Mouse (Mus musculus) MEL-GATA-1-ER (cell line): Measurements from ENCODE around the gene Tlx2.

ENCODE experiments used
- DNase-seq: peaks from one replicate; pipeline ENCODE4 v3.0.0-alpha.2; 2012; ENCODE audit warnings: low read depth; ENCODE audit errors: extremely low read depth

Gene Tlx2

DNA sequence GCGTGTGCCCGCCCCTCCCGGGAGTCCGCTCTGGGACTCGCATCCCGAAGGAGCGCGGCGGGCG, at the start of gene Tlx2:
Gene Tlx2 (minus strand): TSS at position 47 of the 64 bp plus-strand sequence.
- no peak for DNase-seq

DNA sequence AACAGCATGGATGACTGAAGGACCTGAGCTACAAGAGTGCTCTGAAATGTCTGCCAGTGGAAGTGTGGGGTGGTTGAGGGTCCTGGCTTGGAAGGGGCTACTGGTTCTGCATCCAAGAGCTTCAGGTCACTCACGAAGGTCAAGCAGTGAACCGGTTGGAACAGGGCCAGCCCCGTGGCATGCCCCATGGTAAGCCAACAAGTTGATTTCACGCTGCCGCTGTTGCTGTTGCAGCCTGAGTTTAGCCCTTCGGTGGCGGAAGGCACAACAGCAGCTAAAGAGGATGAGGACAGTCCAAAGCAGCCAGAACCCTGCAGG, 49.6 kb upstream of the Tlx2 start:
- DNase-seq, result no peak

DNA sequence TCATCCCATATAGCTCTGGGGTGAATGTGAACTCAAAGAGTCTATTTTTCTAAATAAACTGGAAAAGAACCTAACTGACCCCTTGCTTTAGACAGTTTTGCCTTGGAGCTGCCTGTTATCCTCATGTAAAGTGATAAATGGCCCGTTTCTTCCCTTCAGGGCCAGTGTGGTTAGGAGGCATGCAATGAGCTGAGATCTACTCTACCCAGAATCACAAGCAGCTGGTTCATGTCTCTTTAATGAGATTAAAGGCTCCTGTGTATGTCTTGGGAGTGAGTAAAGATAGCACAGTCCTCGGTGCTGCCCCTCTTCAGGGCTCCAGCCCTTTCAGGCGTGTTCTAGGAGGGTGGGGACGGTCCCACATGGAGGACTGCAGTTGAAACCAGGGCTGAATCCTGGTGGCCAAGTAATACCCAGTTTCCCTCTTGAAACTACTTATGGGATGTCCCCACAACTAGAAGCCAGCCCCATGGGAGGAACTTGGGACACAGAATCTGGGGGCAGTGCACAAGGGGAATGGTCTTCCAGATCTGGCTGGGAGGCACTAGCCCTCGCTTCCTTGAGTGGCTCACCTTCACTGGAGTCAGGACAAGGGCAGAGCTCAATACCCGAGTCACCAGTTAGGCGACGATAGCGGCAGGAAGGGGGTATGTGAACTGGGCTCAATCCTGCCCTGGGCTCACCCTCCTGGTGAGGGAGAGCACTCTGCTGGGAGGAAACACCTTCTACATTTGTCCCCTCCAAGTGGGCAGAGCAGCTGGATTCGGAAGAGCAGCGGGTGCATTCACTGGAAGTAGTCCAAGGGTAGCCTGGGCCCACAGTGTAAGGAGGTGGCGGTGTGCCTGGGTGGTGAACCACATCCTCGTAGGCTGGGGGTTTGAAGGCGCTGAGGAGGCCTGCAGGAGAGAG, 49.0 kb upstream of the Tlx2 start:
- DNase-seq, result no peak

DNA sequence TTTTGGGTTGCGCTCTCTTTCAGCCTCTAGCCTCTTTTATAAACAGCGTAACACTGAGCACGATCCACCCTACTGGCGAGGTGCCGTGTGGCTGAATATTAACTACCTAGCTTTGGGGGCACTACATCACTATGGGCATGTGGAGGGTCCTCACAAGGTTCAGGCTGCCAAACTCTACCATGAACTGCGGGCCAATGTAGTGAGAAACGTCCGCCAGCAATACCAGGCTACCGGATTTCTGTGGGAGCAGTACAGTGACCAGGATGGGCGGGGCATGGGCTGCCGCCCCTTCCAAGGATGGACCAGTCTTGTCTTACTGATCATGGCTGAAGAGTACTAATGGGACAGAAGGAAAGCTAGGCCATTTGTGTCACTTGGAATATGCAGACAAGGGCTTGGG, 48.3 kb upstream of the Tlx2 start:
- no peak for DNase-seq

DNA sequence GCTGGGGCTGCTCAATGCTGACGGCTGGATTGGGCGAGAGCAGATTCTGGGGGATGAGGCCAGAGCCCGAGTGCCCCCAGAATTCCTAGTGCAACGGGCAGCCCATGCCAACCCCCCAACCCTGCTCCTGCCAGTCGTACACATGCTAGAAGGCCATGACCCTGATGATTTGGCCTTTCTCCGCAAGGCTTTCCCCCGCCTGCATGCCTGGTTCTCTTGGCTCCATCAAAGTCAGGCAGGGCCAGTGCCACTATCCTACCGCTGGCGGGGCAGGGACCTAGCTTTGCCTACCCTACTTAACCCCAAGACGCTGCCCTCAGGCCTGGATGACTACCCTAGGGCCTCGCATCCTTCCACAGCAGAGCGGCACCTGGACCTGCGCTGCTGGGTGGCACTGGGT, 47.5 kb upstream of the Tlx2 start:
- no peak for DNase-seq

GRCm38 (mm10) chr6:83117165-83117438, 47.0 kb upstream of the Tlx2 start:
- DNase-seq, result no peak

DNA sequence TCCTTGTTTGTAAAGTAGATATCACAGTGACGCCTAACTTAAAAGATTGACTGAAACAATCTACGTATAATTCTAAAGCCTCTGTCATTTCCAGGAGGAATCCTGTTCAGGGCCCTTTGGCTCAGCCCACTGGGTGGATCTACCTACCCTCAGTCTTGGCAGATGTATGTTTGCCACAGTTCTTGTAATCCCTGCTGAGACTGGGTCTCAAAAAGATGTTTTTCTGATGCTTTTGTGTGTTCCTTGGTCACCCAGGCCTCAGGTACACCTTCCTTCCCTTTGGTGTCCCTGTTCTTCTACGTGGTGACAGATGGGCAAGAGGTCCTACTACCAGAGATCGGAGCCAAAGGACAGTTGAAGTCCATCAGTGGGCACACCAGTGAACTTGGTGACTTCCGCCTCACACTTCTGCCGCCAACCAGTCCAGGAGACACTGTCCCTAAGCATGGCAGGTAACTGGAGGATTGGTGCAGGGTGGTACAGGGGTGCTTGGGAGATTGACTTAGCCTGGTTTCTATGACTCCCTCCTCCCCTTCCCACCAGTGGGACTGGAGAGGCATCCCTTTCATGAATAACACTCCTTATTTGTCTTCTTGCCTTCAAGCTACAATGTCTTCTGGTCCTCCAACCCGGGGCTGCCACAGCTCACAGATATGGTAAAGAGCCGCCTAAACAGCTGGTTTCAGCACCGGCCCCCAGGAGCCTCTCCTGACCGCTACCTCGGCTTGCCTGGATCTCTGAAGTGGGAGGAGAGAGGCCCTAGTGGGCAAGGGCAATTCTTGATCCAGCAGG, 46.5 kb upstream of the Tlx2 start:
- no peak for DNase-seq

- no peak for DNase-seq
Measured at GRCm38 (mm10) chr6:83115682-83116372, 45.7 kb upstream of the Tlx2 start.

DNA sequence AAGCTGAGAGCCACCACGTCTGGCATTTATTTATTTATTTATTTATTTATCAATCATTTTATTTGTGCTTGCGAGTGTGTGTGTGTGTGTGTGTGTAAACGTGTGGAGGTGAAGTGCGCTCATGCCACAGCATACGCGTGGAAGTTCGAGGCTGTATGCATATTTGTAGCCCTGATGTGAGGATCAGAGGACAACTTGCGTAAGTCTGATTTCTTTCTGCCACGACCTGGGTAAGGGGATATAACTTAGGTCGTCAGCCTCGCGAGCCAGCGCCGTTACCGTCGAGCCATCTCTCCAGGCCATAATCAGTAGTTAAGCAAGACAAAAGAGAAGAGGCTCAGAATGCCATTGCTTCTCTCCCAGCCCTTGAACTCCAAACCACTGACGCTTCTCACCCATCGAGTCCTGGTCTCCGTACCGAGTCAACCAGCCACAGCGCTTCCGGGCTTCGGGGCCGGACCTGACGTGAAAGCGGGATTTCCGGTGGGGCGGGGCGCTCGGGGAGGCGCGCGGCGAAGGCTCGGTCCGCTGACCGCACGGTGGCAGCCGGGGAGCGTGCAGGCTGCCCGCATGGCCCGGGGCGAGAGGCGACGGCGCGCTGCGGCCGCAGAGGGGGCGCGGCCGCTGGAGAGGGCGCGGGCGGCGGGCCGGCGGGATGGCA, 45.0 kb upstream of the Tlx2 start, which contains the start of gene Mogs:
Gene Mogs (plus strand): TSS at position 486 of the 661 bp plus-strand sequence.
- peak; percentile 75 for DNase-seq

DNA sequence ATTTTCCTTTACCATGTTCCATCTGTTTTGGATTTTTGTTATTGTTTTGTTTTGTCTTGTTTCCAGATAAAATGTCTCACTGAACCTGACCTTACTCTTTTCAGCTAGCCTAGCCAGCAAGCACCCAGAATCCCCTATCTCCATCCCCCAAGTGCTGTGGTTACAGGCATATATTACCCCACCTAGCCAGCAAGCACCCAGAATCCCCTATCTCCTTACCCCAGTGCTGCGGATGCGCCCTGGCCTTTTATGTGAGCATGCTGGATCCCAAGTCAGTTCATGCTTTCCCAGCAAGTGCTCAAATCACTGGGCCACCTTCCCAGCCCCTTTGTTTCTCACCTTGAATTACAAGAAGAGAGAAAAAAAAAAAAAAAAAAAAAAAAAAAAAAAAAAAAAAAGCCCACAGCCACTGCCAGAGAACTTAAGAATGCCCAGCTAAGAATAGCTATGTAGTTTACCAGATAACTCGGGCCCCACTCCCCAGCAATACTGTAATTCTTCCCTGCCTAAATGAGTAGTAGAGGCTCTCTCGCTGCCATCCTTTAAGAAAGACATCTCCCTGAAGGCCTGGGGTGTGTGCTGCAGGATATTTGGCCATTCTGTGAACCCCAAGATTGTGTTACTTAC, 41.5 kb upstream of the Tlx2 start:
- DNase-seq, result no peak

DNA sequence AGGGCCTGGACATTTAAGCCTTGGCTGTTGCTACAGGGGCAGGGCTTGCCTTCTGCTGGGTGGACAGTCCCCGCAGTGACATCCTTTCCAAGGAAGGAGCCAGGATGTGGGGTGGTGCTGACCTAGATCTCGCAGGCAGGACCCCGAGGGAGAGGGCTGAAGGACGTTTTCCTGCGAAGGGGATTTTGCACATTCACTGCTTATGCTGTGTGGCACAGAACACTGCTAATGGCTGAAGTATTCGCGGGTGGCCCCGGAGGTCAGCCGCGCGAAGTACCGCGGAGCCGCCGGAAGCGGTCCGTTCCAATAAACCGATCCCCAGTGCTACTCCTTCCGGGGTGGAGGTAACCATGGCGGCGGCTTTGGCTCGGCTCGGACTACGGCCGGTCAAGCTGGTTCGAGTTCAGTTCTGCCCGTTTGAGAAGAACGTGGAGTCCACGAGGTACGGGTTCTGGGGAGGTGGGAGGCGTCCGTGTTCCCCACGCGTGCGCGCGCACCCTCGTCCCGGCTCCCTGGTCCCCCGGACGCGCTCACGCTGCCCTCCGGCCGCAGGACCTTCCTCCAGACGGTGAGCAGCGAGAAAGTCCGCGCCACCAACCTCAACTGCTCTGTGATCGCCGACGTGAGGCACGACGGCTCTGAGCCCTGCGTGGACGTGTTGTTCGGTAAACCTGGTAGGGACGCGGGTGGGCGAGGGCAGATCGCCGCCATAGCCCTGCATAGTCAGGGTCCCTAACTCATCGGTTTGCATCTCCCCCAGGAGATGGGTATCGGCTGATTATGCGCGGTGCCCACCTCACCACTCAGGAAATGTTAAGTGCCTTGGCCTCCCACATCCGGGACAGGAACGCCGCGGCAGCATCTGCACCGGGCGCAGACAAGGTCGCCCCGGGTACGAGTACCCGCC, 38.9 kb upstream of the Tlx2 start, which contains the start of gene Mrpl53:
Gene Mrpl53 (plus strand): TSS at position 279 of the 907 bp plus-strand sequence.
- DNase-seq, result no peak

- peak; percentile 59 for DNase-seq
Measured at GRCm38 (mm10) chr6:83107566-83108400, 37.7 kb upstream of the Tlx2 start.

- DNase-seq, result no peak
Measured at GRCm38 (mm10) chr6:83104158-83104557, 34.1 kb upstream of the Tlx2 start.

GRCm38 (mm10) chr6:83103130-83103650, 33.1 kb upstream of the Tlx2 start:
- no peak for DNase-seq

DNA sequence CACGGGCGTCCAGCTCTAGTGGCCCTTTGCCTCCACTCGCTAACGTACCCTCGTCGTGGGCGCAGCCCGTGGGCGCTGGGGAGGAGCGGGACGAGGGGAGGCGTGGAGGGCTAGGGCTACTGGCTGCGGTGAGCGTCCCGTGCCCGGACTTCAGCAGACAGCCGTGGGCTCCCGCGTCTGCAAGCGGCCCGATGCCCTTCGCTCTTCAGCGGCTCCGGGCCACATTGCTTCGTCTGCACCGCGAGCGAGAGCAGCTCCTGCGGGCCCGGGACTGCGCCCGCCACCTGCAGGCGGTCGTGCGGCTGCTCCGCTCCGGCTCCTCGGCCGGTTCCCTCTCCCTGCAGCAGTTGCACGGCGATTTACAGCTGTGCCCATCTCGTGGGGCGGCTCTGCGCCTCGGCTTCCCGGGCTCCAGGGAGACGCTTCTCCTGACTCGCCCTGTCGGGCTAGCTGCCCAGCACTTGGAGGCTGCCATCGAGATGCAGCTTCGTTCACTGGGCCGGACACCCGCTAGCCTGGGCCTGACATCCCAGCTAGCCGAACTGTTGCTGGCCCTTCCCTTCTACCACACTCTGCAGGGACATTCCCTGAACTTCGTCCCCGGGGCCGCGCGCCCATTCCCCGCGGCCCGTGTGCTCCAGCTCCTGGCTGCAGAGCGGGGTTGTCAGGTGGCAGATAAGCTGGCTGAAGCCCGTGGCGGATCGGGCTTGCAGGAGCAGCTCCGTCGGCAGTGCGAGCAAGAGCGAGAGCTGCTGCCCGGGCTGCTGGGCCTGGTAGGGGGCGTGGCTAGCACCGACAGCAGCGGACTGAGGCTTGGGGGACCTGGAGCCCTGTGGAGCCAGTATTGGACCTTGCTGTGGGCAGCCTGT, 31.8 kb upstream of the Tlx2 start:
- no peak for DNase-seq

GRCm38 (mm10) chr6:83101316-83101687, 31.2 kb upstream of the Tlx2 start, which contains the start of the genes Ccdc142 and Gm42688:
Gene Ccdc142 (plus strand): TSS chr6:83101601.
Gene Gm42688 (plus strand): TSS chr6:83101617.
- peak; percentile 87 for DNase-seq

DNA sequence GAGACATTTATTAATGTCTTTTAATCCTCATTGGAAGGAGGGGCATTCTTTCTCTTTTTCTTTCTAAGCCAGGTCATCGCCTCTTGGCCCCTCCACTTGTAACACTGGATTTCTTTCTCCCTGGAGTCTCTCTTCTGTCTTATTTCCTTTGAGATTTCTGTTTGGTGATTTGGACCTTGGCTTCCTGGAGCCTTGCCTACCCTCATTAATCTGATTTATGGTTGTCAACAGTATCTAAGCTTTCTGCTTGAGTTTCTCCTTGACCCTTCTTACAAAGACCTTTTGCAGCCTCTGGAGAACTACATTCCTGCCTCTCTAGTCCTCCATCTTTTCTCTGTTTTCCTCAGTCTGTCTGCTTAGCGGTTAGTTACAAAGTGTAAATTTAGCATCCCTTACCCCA, 28.3 kb upstream of the Tlx2 start:
- no peak for DNase-seq

DNA sequence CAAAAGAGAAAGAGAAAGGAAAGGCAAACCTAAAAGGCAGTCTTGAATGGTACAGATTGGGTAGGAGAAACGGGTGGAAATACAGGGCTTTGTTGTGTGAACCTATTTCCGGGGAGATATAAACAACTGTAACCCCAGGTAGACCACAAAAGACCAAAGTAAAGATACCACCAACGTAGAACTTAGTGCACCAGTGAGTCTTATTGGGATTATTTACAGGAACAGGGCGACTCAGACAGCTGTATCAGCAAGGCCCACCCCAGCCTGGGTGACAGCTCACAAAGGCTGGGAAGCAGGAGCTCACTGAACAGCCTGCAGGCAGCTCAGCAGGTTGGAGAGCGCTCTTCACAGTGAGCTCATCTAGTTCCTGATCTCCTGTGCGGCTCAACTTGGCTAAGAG, 25.9 kb upstream of the Tlx2 start:
- no peak for DNase-seq
